Mouse (Mus musculus) adrenal gland, postnatal 36 days (tissue): ENCODE measurements around the gene Car10. TPM values are rescaled to one million over a fixed set of nuclear protein-coding genes. Genes with fewer than 3 reads are reported as not detected.

Experiments
- DNase-seq, 2 experiments: peaks; one replicate each; pipeline ENCODE4 v3.0.0; 2021; ENCODE audit warnings: mixed read lengths in 1 of 2
- total RNA-seq, 2 experiments: library from RNA; stranded (reverse); gene quantifications; 2 replicates each; pipeline ENCODE4 v1.2.3; 2021

The Car10 gene
- total RNA-seq, 2 experiments from 2014 or later, result 0.07 to 0.10 TPM

DNA sequence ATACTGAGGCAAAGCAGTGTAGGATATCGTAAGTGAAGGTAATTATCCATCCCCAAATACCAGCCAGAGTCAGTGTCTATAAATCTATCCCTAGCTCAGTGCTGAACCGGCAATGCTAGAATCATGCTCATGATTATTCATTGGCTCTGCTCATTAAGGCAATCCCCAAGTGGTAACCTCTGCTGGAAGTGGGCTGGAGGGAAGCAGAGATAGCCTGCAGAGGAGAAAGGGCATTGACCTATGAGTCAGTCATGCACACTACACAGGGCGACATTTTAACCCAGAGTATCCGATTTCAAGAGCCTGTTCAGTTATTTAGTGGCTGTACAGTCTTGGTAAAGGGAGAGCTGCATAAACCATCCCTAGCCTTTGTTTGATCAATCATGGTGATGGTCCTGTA lies 402.6 kb downstream of the Car10 start:
- DNase-seq, result peak; percentile 4 to 31

DNA sequence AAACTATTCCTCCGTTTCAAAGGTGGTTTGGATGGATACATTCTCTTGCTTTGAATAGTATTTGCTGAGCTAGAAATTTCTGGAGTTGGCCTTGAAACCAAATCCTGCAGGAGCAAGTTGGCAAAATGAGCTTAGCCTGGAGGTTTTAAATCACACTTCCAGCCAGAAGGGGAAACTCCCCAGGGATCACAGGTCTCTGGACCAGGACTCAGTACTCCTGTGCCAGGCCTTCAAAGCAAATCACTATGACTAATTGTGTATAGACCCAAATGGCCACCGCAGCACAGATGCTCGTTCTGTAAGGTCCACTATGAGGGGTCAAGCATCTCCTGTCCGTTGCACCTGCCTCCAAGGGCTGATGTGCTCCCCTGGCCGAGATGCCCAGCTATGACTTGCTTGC lies 403.8 kb downstream of the Car10 start:
- DNase-seq, result no peak

DNA sequence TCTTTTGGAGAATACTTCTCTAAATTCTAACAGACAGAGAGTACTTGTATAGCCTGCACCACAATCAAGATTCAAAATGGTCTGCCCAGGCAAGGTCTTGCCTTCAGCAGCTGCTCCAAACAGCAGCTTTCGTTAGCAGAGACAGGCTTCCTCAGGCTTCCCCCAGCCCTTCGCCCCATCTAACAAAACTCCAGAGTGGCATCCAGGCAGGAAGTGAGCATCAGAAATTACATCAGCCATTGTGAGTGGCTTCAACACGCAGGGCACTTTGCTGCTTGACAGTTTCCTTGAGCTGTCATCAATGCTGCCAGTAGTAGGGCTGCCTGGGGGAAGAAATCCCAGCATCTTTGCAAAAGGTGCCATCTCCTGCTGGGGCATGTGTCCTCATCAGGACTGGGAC lies 405.0 kb downstream of the Car10 start:
- DNase-seq, result no peak

DNA sequence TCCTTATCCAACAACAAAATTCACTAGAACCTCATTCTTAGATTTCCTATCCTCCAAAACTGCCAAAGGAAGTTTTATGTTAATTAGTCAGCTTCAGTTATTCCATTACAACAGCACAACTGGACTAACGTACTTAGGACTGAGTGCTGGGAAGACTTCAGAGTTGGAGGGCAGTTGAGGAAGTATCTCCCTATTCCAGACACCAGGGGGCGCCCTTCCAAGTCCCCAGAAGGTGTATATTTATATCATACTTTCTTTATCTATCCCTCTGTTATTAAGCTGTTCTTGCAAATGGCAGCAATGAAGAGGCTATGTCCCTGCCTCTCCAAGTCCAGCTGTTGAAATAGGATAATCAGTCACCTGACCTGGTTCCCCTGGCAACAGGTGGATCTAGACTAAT lies 405.6 kb downstream of the Car10 start:
- peak; percentile 43 to 52 for DNase-seq

DNA sequence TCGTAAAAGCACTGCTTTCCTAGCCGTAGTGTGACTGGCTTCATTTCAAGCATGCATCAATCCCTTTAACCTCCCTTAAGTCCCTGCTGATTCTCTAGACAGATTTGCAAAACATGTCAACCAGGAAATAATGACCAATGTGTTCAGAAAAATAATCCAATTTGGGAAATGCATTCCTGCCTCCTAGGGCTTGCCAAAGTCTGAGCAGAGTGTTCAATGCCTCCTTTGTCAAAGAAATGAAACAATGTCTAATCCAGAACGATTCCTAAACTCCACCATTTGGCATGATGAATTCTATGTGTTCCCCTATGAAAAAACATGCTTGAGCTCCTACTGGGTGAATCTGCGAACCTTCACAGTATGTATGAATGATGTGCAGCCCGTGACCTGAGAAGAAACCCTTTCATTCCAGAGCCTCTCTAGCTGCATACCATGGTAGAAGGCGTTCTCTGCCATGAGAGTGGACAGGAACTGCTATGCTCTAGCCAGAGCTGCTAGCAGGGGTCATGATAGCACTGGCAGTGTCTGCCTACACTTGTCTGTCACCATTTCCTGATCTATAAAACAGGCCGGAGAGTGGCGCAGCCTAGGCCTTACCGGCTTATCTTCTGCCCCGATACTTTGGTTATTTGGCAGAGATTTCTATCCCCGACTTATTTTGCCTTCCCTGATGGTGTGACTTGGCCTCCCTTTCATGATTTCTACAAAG lies 411.9 kb downstream of the Car10 start:
- no peak for DNase-seq

DNA sequence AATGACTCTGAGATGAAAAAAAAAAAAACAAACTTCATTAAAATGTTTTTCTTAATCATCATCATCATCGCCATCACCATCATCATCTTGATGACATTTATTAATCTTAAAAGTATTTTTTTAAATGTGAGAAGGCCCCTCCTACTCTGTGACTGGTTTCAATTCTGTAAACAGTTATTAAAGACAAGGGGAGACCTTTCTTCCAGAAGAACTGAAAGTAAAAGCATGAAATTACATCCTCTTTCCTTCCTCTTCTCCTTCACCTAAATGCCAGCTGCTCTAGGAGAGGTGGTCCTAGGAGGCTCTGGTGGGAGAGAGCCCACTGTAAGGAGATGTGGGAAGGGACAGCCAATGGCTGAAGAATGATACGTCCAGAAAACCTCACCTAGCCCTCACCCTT lies 415.0 kb downstream of the Car10 start:
- no peak for DNase-seq

DNA sequence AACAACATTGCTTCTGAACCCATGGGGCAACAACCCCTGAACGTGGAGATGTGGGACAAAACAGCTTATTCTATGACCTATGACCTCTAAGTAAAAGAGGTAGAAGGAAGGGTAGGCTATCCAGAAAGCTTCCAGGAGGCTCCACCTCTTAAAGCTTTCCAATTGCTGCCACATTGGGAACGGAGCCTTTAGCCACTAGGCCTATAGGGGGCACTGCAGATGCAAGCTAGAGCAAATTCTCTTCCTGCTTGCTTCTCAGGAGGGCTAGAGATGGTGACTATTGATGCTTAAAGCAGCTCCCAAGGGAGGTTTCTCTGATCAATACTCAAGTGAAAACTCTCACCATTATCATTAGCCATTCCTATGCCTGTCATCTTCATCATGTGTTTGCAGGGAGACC lies 416.6 kb downstream of the Car10 start:
- no peak for DNase-seq

DNA sequence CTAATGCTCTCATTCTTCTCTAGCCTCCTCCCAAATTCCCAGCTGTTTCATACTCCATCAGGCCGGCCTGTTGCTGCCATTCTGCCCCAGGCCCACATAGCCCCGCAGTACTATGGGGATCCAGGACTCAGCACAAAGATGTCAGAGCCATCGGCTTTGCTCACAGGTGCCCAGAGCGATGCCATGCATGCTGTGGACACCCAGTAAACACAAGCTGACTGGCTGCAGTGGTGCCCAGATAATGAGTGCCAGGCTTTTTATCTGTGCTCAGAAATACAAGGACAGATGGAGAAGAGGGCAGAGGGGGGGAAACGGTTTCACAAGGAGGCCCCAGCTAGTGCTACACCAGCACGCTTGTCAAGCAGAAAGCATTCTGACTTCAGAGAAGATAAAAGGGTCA lies 417.7 kb downstream of the Car10 start:
- DNase-seq, result peak in 1 of 2 experiments; percentile 25

DNA sequence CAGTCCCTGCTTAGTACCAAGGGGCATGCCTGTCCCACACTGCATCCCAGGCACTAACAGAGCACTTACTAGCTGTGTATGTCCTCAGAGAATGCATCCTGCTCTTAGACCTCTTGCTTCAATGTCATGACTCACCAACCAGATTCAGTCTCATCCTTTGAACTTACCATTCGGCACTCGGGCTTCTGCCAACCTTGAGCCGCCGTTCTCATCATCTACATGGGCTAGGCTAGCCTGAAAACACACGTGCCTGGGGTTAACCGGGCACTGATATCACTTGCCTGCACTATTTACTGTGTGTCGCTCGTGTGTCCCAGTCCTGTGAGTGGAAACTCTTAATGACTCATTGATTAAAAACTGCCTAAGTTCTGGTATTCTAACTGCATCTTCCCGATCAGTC lies 418.4 kb downstream of the Car10 start:
- DNase-seq, result peak; percentile 44 to 47

DNA sequence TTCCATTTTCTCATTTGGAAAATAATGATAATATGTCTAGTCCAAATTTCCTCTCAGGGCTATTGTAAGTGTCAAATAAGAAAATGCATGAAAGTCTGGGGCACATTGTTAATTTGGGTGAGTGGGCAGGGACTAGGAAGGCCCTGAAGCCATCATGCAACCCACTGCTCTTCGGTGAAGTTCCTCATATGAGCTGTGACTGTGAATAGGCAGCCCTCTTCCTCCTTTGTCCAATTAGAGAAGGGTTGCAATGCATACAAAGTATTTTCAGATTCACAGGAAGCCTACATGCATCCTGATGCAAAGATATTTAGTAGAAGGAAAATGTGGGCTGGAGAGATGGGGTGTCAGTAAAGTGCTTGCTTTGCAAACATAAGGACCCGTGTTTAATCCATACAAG lies 419.1 kb downstream of the Car10 start:
- no peak for DNase-seq

DNA sequence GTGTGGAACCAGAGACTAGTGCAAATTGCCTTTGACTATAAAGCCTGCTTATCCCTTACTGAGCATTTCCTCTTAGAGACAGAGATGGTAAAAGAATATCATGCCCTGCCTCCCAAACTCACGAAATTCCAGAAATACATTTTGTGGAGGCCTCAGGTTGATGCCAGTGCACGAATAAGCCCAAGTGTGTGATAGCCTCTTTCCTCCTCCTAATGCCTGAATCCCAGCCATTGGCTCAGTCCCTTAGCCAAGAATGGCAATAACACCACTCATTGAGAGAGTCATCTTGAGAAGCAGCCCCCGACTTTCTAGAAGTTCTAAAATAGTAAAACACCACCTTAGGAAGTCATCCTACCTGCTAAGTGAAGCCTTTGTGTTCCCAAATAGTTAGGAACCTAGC lies 424.7 kb downstream of the Car10 start:
- no peak for DNase-seq

DNA sequence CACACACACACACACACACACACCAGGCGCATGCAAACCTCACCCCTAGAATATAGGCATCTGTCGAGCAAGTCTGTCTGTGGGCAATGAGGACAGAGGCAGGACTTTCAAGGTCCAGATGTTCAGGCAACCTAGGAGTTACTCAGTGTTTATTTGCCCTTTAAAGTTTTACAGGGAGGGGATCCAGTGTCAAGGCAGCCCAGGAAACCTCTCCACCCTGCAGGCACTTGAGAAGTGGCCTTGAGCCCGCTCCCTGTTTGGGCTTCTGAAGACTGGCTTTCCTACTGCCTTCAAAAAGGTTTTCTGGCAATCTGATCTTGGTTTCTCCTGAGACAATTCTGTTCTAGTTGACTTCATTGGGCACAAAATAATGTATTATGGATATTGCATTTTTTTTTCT lies 428.1 kb downstream of the Car10 start:
- peak; percentile 35 to 43 for DNase-seq

DNA sequence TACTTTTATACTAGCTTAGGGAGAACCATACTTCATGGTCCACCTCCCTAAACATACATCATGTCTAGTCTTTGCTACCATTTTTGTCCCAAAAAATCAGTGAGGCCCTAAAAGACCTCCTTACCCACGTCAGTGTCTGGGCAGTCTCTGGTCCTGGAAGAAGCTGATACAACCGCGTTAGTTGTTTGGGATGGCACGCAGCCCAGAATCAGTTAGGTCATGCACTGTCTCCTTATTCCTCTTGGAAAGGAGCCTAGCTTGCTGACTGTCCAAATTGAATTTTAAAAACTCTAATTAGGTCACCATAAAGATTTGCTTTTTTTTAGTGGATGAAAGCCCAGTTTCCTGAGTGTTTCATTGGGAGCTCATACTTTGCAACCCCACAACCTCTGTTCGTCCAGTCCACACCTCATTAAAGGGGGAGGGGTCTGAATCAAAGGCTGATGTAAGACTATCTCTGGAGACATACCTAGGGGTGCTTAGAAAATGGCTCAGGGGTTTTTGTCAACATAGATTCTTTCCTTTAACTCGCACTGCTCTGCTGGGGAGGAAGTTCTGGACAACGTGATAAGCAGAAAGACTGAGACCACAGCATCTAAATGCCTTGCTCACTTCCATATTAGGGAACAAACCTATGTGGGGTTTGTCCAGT lies 433.3 kb downstream of the Car10 start:
- DNase-seq, result peak; percentile 89 to 91

DNA sequence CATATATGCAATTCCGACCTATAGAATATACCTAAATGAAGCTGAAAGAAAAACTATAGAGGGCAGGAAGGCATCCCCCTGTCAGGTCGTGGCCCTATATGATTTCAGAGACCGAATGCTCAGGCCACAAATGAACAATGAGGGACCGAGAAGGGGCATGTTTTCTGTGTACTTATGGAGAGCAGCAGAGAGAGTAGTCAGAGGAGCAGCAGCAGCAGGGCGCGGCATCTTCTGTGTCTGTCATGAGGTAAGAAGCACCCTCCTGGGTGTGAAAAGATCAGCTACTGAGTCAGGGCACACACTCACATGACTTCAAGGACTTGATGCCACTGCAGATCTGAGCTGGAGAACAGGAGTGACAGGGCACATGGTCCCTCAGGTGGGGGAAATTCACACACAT lies 438.4 kb downstream of the Car10 start:
- no peak for DNase-seq

DNA sequence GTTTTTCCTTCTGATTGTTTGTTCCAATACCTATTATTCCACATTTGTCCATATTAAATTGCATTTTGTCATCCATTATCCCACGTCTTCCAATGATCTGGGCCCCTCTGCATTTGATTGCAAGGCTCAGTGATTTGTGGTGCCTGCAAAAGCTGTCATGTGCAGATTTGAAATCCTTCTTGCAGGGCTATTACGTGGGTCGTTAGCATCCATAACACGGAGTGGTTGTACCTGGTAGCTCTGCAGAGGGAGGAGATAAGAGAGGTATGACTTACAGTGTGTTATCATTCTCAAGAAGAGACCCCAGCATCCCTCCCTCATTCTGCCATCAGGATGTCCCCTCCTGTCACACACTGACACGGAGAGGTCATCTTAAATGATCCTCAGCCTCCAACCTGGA lies 451.1 kb downstream of the Car10 start:
- no peak for DNase-seq

DNA sequence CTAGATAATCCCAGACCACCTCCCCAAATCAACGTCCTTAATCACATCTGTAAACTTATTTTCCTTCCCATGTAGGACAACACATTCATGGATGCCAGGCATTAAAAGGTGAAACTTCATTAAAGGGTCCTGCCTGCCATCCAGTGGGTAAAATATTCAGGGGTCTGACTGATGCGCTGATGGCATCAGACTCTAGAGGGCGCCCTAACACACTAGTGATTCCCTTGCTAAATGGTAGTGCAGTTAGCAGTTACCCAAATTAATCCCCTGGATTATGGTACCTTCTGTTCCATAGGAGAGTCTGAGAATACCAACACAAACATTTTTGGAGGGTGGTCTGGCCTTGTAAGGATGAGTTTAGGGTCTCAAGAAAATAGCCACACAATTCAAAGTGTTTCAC lies 453.1 kb downstream of the Car10 start:
- DNase-seq, result peak; percentile 40 to 43

DNA sequence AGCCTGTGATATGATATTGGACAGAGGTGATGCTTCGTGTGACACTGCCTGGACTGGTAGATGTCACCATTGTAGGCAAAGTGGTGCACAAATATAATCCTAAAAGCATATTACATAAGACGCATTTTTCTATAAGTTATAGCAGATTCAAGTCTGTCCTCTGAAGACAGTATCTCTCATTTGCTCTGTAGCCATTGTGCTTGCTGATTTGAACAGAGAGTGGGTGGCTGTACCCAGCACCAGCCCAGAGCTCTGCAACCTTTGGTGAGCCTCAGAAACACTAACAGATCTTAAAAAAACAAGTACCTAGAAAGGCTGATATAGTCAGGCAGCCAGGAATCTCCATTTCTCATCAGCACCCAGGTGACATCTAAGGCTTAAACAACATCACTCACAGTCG lies 461.3 kb downstream of the Car10 start:
- no peak for DNase-seq

DNA sequence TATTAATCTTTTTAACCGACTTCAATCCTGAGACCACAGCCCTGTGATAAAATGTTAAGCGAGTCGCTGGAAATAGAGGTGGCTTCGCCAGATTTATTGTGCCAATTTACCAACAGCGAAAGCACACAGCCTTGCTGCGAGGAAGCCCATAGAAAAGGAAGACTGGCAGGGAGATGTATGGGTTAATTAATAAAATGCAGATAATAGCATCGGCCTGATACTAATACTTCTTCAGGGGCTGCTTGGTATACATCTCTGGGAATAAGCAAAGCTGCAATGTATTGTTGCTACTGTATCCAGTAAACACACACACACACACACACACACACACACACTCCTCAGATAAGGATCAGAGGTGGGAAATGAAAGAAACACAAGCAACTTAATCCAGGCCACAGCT lies 462.7 kb downstream of the Car10 start:
- no peak for DNase-seq

DNA sequence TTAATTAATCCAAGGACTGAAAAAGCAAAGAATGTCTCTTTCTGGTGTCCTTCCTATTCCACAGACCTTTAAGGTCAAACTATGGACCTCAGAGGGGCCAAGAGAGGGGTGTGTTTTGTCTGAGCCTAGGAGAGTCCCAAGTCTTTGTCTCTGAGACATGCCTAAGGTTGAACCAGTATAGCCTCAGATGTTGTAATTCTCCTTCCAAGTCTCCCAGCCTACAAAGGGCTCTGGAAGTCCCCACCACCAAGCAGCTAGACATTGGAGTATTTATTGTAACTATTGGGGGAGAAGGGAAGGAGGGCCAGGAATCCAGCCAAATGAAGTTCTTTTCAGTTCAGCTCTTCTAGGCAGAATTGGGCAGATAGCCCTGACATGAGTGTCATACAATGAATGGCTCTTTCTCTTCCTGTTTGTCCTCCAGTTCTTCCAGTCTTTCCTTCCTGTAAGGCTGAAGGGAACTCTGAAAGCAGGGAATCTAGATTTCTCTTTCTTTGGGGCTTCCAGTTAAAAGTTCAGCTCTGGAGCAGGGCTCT lies 464.6 kb downstream of the Car10 start:
- no peak for DNase-seq

DNA sequence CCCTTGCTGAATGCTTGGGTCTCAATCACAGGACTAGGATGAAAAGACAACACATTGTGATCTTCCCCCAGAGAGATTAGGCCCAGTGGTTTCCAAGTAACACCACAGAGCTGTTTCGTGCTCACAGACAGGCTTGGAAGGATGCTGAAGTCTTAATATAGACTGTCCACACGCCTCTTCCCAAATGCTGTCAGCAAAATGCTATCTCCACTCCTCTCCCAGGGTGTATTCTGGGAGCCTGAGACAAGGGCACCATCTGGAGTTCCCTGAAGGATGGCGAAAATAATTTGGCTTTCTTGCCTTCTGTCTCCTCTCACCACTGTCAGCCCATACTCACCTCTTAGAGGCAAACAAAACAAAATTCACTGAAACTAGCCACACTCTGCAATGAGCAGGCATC lies 467.9 kb downstream of the Car10 start:
- no peak for DNase-seq

DNA sequence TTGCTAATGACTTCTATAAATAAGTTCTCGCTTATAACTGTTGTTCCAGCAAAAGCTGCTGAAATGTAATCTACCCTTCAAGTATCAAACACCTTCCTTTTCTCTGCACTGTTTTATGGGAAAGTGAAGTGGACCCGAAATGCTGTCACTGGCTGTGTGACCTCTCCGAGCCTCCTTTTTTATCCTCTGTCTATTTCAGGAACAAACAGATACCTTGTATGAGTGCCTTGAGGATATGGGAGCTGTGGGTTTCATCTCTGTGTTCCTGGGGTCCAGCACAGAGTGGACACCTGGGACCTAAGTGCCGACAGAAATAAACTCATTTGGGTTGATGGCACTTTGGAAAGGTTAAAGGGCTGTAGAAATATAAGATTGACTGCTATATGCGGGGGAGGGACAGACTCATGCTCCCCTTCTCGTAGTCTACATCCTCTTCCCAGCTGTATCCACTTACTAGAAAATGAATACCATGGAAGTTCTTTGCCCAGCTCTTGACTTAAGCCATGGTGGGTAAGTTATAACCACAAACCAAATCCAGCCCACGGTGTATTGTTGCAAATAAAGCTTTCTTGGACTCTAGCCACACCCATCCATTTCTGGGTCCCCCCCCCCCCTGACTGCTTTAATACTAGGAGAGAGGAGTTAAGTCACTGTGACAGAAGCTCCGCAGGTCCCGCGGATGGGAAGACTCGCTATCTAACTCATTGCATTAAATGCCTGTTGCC lies 474.3 kb downstream of the Car10 start:
- DNase-seq, result no peak

DNA sequence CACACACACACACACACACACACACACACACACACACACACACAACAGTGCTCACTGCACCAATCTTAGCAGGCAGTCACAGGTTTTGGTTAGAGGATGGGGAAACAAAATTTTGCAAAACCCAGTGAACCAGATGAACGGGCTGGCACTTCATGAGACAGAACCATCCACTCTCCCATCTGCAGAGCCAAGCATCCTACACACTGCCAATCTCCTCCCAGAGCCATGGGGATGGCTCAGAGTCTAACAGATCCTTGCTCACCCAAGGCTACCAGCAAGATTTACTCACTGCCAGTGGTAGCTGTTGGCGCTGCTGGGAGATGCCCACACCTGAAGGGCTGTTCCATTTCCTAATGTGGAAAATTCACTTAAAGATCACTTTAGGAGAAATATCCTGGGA lies 479.6 kb downstream of the Car10 start:
- DNase-seq, result no peak

DNA sequence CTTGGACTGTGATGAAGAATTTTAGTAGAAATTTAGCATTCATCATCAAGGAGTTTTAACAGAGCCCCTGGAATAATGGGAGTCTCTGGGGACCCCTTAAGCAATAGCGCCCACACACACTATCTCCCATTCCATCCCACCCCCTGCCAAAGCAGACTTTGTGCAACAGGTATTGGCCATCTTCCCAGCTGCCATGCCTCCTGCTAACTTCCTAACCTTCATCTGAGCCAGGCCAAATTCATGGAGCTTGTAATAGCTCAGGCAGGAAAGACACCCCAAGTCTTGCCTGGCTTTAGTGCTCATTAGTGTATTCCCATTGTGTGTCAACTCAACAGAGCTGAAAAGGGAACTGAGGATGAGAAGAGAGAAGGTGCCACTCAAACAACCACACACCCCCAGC lies 481.8 kb downstream of the Car10 start:
- DNase-seq, result no peak
